Mouse (Mus musculus) right cerebral cortex, postnatal 4 days (tissue): ENCODE data around the gene Hoxb7.

Experiments
- DNase-seq: peaks from one replicate; pipeline ENCODE4 v3.0.0-alpha.2; 2022

Gene Hoxb7

DNA sequence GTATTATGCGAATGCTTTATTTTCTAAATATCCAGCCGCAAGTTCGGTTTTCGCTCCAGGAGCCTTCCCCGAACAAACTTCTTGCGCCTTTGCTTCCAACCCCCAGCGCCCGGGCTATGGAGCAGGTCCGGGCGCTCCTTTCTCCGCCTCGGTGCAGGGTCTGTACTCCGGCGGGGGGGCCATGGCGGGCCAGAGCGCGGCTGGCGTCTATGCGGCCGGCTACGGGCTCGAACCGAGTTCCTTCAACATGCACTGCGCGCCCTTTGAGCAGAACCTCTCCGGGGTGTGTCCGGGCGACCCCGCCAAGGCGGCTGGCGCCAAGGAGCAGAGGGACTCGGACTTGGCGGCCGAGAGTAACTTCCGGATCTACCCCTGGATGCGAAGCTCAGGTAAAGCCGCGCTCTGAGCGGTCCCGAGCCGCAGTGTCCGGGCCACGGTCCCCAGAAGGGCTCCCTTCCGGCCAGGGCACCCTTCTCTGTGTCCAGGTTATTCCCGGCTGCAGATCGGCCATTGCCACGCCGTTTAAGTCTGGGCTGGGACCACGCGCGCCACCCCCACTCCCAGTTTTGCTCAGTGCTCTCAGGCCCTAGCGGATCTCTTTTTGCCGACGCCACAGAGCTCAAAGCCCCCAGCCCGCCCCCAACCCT is 439 bp downstream of the Hoxb7 start:
- no peak for DNase-seq

DNA sequence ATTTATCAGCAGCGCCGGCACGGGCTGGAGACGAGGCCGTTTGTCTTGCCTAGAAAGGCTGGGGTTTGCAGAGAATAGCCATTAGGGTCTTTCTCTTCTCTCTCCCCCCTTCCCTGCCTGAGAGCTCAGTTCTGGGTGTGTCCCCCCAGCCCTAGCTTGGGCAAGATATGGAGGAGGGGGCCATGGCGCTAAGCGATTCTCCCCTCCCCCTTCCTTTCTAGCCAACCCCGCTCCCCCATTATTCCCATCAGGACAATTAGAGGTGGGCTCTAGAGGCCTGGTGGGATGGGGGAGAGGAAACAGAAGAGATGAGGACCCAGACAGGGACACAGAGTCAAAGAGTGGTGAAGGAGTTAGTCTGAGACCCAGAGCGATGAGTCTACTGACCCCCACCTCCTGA is 988 bp downstream of the Hoxb7 start:
- no peak for DNase-seq

- DNase-seq, result no peak
These were observed 2.2 kb downstream of the Hoxb7 start for GRCm38 (mm10) chr11:96288455-96289221.

- DNase-seq, result no peak
These were observed 2.9 kb downstream of the Hoxb7 start for GRCm38 (mm10) chr11:96289293-96289692.

- DNase-seq, result no peak
These were observed 3.4 kb downstream of the Hoxb7 start for GRCm38 (mm10) chr11:96289837-96290236.

DNA sequence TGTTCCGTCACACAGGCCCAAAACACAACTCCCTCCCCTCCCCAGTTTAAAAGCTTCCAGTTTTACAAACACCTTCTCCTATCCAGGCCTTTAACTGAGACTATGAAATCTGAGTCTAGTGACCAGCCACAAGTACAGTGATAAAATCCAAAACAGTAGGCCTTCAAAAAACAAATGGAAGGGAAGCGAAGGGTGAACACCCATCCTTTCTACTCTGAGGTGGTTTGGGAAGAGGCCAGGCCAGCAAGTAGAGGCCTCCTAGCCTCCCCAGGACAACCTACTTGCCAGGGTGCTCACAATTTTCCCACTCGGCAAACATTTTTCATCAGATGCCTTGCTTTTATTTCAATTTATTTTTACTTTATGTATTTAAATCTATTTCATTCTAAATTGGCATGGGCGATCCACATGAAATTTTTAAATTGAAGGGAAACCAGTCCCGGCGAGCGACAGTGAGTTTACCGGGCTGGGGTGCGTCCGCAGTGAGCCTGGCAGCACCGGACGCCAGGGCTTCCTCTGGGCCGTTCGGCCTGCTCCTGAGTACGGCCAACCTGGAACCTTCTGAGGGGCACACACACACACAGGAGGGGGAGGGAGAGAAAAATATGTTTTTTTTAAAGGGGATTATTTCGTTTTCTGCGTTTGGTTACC is 4.4 kb downstream of the Hoxb7 start:
- DNase-seq, result no peak

GRCm38 (mm10) chr11:96291681-96292564 is 5.5 kb downstream of the Hoxb7 start, which contains the start of gene Hoxb6:
TSS of gene Hoxb6 (plus strand) at chr11:96292476.
- no peak for DNase-seq

DNA sequence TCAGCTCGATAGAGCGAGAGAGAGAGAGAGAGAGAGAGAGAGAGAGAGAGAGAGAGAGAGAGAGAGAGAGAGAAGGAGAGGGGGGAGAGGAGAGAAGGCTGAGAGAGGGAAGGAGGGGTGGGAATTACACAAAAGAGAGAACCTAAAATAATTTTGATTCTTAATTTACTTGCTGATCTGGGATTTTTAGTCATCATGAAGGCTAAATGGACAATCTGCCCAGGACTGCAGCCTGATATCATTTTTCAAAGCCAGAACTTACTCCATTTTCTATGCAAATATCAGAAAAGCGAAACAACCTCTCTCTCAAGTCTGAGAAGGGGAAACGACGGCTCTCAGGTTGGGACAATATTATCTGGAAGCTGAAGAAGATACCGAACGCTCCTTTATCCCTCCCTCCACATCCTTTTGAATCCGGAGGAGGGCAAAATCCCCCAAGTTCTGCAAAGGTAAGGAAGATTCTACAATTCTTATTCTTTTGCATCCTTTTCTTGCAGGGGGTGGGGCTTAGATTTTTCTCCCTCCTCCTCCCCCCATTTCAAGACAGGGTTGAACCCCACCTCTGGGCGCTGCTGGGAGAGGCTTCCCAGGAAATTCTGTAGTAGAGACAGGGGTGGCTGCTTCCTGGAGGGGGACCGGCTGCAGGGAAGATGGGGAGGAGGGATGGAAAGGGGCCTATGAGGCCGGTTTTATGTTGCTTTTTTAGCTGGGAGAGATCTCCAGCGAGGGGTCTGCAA is 6.3 kb downstream of the Hoxb7 start:
- no peak for DNase-seq

GRCm38 (mm10) chr11:96293302-96293921 is 7.0 kb downstream of the Hoxb7 start:
- no peak for DNase-seq

DNA sequence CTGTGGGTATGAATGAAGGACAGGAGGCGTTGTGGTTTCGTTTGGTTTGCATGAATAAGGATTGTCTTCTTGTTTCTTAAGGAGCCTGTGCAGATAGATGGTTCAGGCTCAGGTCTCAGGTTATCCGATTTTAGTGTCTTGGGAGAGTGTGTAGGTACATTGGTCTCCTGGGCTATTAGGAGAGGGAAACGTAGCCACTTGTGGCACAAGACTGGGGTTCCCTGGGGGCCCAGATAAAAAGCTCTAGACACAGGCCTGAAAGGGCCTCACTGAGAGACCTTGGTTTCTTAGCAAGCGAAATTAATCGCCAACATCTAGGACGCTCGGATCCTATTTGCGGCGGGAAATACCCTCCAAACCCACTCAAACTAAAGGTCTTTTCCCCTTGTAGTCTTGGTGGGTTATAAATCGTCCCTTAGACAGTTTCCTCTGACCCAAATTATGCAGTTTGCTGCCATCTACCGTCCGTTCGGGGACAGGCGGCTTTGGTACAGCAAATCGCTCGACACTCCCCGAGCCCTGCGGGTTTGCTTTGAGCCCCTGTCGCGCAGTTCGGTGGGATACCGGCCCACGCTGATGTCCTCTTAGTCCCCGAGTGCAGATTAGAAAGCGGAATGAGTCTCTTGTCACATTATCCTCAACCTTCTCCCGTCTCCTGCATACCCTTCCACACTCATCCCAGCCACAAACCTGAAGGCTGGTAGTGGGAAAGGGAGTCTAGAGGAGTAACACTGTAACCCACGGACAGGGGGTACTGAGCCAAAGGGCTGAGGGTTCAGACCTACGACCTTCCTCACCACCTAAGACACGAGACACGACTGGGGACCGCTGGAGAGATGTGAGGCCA is 8.0 kb downstream of the Hoxb7 start:
- DNase-seq, result peak; percentile 69

- no peak for DNase-seq
These were observed 8.8 kb downstream of the Hoxb7 start for GRCm38 (mm10) chr11:96295092-96295835.

DNA sequence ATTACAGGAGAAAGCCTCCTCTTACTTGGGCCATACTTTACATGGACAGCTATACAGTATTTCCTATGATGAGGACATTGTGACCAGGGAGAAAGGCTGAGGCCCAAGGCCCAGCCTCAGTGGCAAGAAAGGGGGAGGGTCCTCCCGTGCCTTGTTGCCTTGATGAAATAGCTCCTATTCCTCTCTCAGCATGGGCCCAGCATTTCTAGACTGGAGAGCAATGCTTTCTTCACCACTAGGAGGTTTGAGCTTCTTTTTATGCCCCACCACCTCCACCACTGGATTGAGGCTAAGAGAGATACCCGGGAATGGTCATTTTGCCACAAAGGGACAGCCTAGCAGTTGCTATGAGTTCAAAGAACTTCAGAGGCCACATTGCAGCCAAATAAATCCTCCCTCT is 10.6 kb downstream of the Hoxb7 start:
- DNase-seq, result no peak

DNA sequence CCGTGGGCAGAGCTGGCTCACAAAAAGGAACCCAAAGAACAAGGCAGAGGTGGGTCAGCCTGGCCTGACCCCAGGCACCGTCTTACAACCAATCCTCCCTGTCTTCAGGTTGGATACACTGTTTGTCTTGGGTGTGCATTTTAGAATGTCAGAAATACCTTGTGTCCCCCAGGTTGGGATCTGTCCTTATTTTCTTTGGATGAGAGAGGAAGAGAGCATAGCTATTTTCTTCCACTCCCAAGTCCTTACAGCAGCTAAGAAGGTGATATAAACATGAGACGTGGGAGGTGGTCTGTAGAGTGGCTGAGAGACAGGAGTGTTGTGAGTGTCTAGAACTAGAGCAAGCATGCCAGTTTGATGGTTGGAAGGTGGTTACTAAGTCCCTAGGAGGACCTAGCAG is 11.0 kb downstream of the Hoxb7 start:
- DNase-seq, result no peak

DNA sequence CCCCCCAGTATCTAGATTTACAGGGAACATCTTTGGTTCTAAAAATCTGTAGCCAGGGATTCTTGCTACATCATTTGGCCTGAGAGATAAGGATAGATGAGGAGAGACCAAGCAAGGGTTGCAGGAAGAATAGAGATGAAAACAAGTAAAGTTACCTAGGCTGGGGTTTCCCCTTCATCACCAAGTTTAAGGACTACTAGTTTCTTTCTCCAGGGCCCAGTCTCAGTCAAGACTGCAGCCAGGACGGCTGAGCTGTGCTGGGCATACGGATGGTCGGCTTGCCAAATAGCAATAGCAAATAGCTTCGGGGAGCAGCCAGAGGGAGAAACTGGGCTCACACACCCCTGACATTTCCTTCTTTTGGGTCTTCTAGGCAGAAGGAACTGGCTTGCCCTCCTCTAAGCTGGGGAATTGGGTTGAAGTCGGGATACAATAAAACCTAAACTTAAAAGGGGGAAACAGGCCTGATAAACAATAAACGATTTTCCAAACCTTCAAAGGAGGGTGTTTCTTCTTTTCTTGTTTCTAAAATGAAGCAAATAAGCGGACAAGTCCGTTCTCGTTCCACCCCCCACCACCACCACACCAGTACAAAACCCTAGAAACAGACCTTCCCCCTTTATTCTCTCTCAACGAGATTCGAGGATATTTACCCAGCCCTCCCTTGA is 11.7 kb downstream of the Hoxb7 start:
- DNase-seq, result no peak

DNA sequence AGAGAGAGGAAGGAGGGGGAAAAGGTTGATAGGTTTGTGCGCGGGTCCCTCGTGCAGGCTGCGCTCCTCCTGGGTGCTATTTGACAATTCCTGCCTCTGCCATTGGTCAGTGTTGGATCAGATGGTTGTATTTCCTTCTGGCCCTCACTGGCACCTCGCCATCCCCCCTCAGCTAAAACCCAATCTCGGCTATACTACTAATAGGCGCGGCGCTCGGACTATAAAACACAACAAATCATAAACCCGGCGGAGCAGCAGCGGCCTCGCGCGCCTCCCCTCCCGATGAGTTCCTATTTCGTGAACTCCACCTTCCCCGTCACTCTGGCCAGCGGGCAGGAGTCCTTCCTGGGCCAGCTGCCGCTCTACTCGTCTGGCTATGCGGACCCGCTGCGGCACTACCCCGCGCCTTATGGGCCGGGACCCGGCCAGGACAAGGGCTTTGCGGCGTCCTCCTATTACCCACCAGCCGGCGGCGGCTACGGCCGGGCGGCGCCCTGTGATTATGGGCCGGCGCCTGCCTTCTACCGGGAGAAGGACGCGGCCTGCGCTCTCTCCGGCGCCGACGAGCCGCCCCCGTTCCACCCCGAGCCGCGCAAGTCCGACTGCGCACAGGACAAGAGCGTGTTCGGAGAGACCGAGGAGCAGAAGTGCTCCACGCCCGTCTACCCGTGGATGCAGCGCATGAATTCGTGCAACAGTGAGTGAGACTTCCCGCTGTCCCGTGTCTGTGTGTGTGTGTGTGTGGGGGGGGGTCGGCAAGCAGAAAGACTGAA is 12.7 kb downstream of the Hoxb7 start:
- no peak for DNase-seq

DNA sequence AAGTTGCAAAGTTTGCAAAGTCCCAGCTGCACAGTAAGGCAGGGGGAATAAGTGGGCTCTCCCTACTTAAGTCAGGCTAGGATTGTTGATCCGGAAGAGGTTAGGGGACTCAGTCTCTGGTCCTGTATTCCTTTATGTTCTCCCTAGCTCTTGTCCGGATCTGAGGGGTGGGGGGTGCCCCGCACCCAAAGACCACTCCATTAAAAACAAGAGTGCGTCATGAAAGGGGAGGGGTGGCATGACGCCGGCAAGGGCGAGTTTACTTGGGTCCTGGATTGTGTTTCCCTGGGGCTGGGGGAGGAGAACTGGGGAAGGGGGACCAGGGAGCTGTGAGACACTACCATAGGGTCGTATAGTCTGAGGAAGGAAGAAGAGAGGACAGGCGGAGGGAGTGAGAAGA is 13.4 kb downstream of the Hoxb7 start:
- DNase-seq, result no peak

DNA sequence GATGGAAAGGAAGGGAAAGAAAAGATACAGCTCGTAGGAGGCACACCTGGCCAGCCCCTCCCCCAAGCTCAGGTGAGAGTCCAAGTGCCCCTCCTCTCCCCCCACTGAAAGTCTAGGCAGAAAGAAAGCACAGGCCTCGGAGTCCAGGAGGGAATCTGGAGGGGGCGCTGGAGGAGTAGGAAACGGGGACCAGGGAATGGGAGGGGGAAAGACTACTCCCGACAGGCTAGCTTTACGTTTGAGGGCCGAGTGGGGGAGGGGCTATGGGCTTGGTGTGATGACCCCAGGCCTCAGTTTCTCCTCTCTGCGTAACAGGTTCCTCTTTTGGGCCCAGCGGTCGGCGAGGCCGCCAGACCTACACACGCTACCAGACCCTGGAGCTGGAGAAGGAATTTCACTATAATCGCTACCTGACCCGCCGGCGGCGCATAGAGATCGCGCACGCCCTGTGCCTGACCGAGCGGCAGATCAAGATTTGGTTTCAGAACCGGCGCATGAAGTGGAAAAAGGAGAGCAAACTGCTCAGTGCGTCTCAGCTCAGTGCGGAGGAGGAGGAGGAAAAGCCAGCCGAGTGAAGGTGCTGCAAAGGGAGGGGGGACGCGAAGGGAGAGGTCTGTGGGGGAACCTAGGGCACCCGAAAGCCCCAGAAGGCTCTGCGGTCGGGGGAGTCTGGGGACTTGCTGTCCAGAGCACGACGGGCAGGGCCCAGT is 14.1 kb downstream of the Hoxb7 start:
- DNase-seq, result no peak

- no peak for DNase-seq
These were observed 14.6 kb downstream of the Hoxb7 start for GRCm38 (mm10) chr11:96301064-96301431.
